In the genomic region with DNA sequence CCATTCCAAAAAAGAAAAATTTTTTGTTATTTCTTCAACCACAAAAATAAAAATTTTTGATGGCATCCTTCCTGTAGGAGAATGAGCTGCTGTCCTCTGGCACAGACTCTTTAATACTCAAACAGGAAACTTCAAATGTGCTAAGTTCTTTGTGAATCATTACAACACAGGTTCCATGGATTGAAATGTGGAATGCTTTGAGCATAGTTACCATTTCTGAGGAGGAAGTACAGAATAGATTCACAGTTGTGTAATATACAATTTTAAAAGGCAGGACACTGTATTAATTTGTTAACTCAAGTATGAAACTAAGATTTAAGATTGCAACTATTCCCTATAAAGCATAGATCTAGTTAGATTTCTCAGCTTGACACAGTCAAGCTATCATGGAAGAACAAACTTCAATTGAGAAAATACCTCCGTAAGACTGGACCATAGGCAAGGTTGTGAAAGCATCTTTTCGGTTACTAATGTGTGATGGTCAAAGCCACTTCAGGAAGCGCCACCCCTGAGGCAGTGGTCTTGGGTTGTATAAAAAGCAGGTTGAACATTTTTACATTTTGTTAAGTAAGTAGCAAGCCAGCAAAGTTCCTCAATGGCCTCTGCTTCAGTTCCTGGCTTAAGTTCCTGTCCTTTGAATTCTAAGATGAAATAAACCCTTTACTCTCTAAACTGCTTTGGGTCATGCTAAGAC, we compare ENCODE assay signal across 24 mouse cellular contexts.
DNase-seq lines count a peak whose midpoint lies in the region; ATAC-seq lines count a peak whose summit lies in the region.
"Had no signal": no experiment of that assay in that cellular context is flagged by ENCODE, and none has a peak within 500 bp of the region (broad histone marks: within the 10 kb centered on the region; RNA-seq: fewer than 3 reads in every experiment).

No protein-coding gene starts in this region.

- no peaks in the 10 kb centered on the region for H3K36me3 ChIP-seq in midbrain, embryonic 13.5 days
- H3K36me3 ChIP-seq: G1E had no signal

- no peaks in the 10 kb centered on the region for H3K4me1 ChIP-seq in midbrain, embryonic 13.5 days (replicated peaks)

- H3K9me3 ChIP-seq in midbrain, embryonic 13.5 days: no peaks in the 10 kb centered on the region
- H3K9me3 ChIP-seq: G1E had no signal

- no peak overlapping the region for H3K4me3 ChIP-seq in midbrain, embryonic 13.5 days (replicated peaks)

- H3K27me3 ChIP-seq in midbrain, embryonic 13.5 days: no peaks in the 10 kb centered on the region
- H3K27me3 ChIP-seq: CH12.LX, Patski had no signal

- 90% methylated on average over 3 of the region's 3 CpGs for WGBS in midbrain, embryonic 13.5 days

- peak; percentile 90 for ATAC-seq in granulocyte monocyte progenitor cell, adult 5-6 weeks (replicated peaks; ENCODE audit: poor library complexity, severe bottlenecking)
- peak; percentile 68 for ATAC-seq in megakaryocyte, adult 5-6 weeks (ENCODE audit: poor library complexity, severe bottlenecking)
- ATAC-seq in megakaryocyte progenitor cell, adult 5-6 weeks (replicated peaks; ENCODE audit: poor library complexity): peak; percentile 89
- no peak for ATAC-seq in monocyte, adult 5-6 weeks (replicated peaks; ENCODE audit: insufficient number of reproducible peaks, low FRiP score, low TSS enrichment, poor library complexity, severe bottlenecking)
- no peak for ATAC-seq in midbrain, embryonic 13.5 days
- ATAC-seq: activated CD4-positive, CD25-positive, alpha-beta regulatory T cell, adult 4 months; CD4-positive, CD25-positive, alpha-beta regulatory T cell, adult 4 months; Patski had no signal

- no peak overlapping the region for H3K27ac ChIP-seq in midbrain, embryonic 13.5 days

- DNase-seq in 416B (ENCODE audit: low read depth): peak; percentile 25
- no peak for DNase-seq in cerebellum, adult 9-11 months
- DNase-seq in c-Kit-positive CD71-positive TER-119-positive erythroid progenitor cells, embryonic 14.5 days (ENCODE audit: low spot score): no peak
- DNase-seq: adrenal gland, adult 2 months; adrenal gland, adult 8-10 months; adrenal gland, postnatal 10 days; adrenal gland, postnatal 14 days; adrenal gland, postnatal 25 days; adrenal gland, postnatal 36 days; B cell, adult 2 months; cerebellum, adult 11 months; cerebellum, adult 11-12 months; cerebellum, adult 18-20 months; cerebellum, adult 2 months had no signal

- H3K9ac ChIP-seq in midbrain, embryonic 13.5 days (replicated peaks): no peak overlapping the region

- no peak overlapping the region for H3K4me2 ChIP-seq in midbrain, embryonic 13.5 days (replicated peaks)

Comparison
In these comparisons a context has a peak if more than half of its experiments do, and no peak if none do; other contexts are left out.
1. ATAC-seq: peak in granulocyte monocyte progenitor cell, adult 5-6 weeks (single experiment), megakaryocyte, adult 5-6 weeks (single experiment) and megakaryocyte progenitor cell, adult 5-6 weeks (single experiment); none in monocyte, adult 5-6 weeks (single experiment) and midbrain, embryonic 13.5 days (single experiment).